Mouse (Mus musculus) embryonic fibroblast, embryonic 13.5 days (primary cell): Measurements from ENCODE around the gene Mrpl4.

ENCODE experiments used
- CTCF ChIP-seq: IDR thresholded peaks from 2 replicates; pipeline ENCODE4 v1.5.1; 2011; ENCODE audit warnings: mild to moderate bottlenecking, control low read depth, low read length, moderate library complexity, borderline replicate concordance; ENCODE audit not compliant: insufficient read depth
- POLR2A ChIP-seq: IDR thresholded peaks from 2 replicates; pipeline ENCODE4 v1.6.1; 2011; ENCODE audit warnings: low read depth, mild to moderate bottlenecking, control low read depth, low read length, moderate library complexity

DNA sequence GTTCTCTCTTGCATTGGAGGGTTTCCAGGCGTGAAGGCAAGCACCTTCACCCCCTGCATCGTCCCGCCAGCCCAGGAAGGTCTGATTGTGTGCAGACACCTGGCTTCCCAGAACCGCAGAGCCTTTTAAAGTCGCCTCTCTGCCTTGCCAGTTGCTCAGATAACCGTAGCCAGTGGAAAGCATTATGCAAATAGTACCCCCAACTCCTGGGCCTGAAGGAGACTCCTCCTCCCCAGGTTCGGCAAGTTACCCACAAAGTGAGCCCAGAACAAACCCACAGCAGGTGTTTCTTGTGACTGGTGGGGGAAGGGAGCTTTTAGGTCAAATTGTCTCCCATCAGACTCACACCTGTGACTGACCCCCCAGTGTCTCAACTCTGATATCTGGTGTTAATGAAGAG lies 14.6 kb upstream of the Mrpl4 start:
- TF ChIP-seq CTCF (no peak), POLR2A (no peak)
